In the genomic region with DNA sequence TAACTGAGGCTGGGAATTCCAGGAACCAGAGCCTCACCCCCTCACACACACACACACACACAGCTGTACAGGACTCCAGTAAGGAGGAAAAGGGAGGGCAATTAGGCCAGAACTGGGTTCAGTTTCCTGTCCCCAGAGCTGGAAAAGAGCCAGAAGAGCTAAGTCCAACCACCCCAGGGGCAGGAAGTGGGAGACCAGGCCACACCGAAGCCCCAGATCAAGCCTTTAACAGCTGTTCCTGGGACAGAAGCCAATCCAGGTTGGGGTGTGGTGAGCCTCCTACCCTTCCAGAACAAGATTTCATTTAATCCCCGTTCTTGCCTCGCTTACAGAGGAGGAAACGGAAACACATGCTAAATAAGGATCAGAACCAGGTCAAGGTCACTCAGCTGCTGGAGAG, we compare ENCODE assay signal across 8 mouse cellular contexts. TPM values are rescaled to one million over a fixed set of nuclear protein-coding genes. Genes with fewer than 3 reads are reported as not detected.
DNase-seq lines count a peak whose midpoint lies in the region; ATAC-seq and TF ChIP-seq lines count a peak whose summit lies in the region.

No protein-coding gene starts in this region.

- H3K4me3 ChIP-seq in heart, postnatal 0 days (ENCODE audit: low read depth, low read length), result no peak overlapping the region

- WGBS in heart, postnatal 0 days, result 44% methylated on average over 4 of the region's 4 CpGs

- H3K27me3 ChIP-seq in heart, postnatal 0 days (ENCODE audit: control insufficient read depth, insufficient read depth, low read length), result no peaks in the 10 kb centered on the region

- intact Hi-C loops in left cerebral cortex, postnatal 4 days (cut with DNase I), result no loop called here

- no peak for TF ChIP-seq CTCF in heart, postnatal 0 days (IDR thresholded peaks at IDR 0.05; ENCODE audit: low read depth)

- peaks cover 17% of the 10 kb centered on the region for H3K4me1 ChIP-seq in heart, postnatal 0 days (ENCODE audit: control insufficient read depth, insufficient read depth)

- TF ChIP-seq EP300 in heart, postnatal 0 days (IDR thresholded peaks at IDR 0.05; ENCODE audit: low read depth), result peak; percentile 71; the same call in 1 of the 2 replicates

- no peaks in the 10 kb centered on the region for H3K36me3 ChIP-seq in heart, postnatal 0 days (replicated peaks; ENCODE audit: control insufficient read depth, insufficient read depth, low read length)

- peak overlapping the region; percentile 18; the same call in 1 of the 2 replicates for H3K27ac ChIP-seq in heart, postnatal 0 days (ENCODE audit: low read depth)

- no peak overlapping the region for H3K4me2 ChIP-seq in heart, postnatal 0 days (ENCODE audit: low read depth, low read length)

- ATAC-seq in heart, postnatal 0 days (ENCODE audit: insufficient read depth, low read depth), result peak; percentile 68

- H3K9ac ChIP-seq in heart, postnatal 0 days (replicated peaks; ENCODE audit: low read depth, low read length), result no peak overlapping the region

- no peaks in the 10 kb centered on the region for H3K9me3 ChIP-seq in heart, postnatal 0 days (replicated peaks; ENCODE audit: control insufficient read depth, low read length)

- DNase-seq in adrenal gland, adult (ENCODE audit: inconsistent age in 2 of 2, low spot score in 1 of 2), result peak; percentile 55 to 75
- DNase-seq in adrenal gland, postnatal 4 days (ENCODE audit: low spot score in 2 of 2), result no peak
- DNase-seq in heart, postnatal 0 days (ENCODE audit: low spot score), result peak; percentile 79
- peak; percentile 78 to 87 for DNase-seq in kidney, postnatal 36 days
- peak; percentile 66 for DNase-seq in lung, postnatal 36 days
- no peak for DNase-seq in left cerebral cortex, postnatal 4 days
- DNase-seq in frontal cortex, adult 2 months (ENCODE audit: extremely low spot score in 1 of 2, low spot score in 1 of 2), result no peak
- no peak for DNase-seq in urinary bladder, adult 2 months (ENCODE audit: low spot score)

RNA-seq across cellular contexts. Expression of gene Kdm7a, which starts 58.1 kb away (rescaled TPM):
- 10 to 100 TPM; 15.3 to 17.6 TPM for total RNA-seq in adrenal gland, postnatal 4 days (2021)
- 9.0 and 10.1 TPM in 2 replicates for total RNA-seq in heart, postnatal 0 days (2014; rRNA removed; ENCODE audit: low replicate concordance)
- 3.5 and 4.0 TPM in 2 replicates for polyA plus RNA-seq in heart, postnatal 0 days (2015; fragmentation: Nextera tagmentation; extraction: Ambion mirVana)
- total RNA-seq in left cerebral cortex, postnatal 4 days (2021), result 1 to 10 TPM; 7.6 to 9.8 TPM
- 13.2 and 13.3 TPM in 2 replicates for polyA plus RNA-seq in frontal cortex, adult 2 months (2012; rRNA removed)
- polyA plus RNA-seq in urinary bladder, adult 2 months (2012; rRNA removed), result 7.1 and 8.7 TPM in 2 replicates

Comparison
In these comparisons a context has a peak if more than half of its experiments do, and no peak if none do; other contexts are left out.
1. DNase-seq: peak in adrenal gland, adult (2 of 2), heart, postnatal 0 days (single experiment), kidney, postnatal 36 days (2 of 2) and lung, postnatal 36 days (single experiment); none in adrenal gland, postnatal 4 days (0 of 2), left cerebral cortex, postnatal 4 days (single experiment), frontal cortex, adult 2 months (0 of 2) and urinary bladder, adult 2 months (single experiment).